Mouse (Mus musculus): ENCODE results near the gene Mapk12. TPM values are rescaled to one million over a fixed set of nuclear protein-coding genes. Genes with fewer than 3 reads are reported as not detected.

Mapk12 gene
- total and polyA plus RNA-seq, 3 experiments = 0.21 TPM; not detected in 2

- Histone ChIP-seq H3K36me3 (replicated peaks in 1 of 2; ENCODE audit: control insufficient read depth in 1 of 2, insufficient read depth in 1 of 2, low read length in 1 of 2) (no peaks in the 10 kb centered on the region), H3K9me3 (replicated peaks; ENCODE audit: low read length) (no peaks in the 10 kb centered on the region), H3K27ac (ENCODE audit: insufficient read depth, low read depth) (no peak overlapping the region), H3K4me3 (replicated peaks in 1 of 3; ENCODE audit: low read depth in 2 of 3, low read length in 2 of 3, poor library complexity in 1 of 3) (no peak overlapping the region), H3K79me2 (replicated peaks; ENCODE audit: control insufficient read depth, extremely low read depth, insufficient read depth, poor library complexity, severe bottlenecking) (no peaks in the 10 kb centered on the region), H3K9ac (ENCODE audit: insufficient read depth, low read depth) (no peak overlapping the region), H3K27me3 (replicated peaks) (peaks cover 77% of the 10 kb centered on the region), H3K4me1 (ENCODE audit: control insufficient read depth in 1 of 2, insufficient read depth in 2 of 2) (peaks cover 0 to 10% of the 10 kb centered on the region in 2 experiments; a peak in 2 of 4 replicates), H3K4me2 (ENCODE audit: insufficient read depth, low read depth, poor library complexity, severe bottlenecking) (no peak overlapping the region)
- TF ChIP-seq CTCF (conservative IDR thresholded peaks at IDR 0.05 in 1 of 2, IDR thresholded peaks at IDR 0.05 in 1 of 2; ENCODE audit: low read depth in 2 of 2, low read length in 2 of 2) (no peak), ZKSCAN1 (IDR thresholded peaks at IDR 0.05; ENCODE audit: borderline replicate concordance, low read depth, low read length) (no peak), ZNF384 (IDR thresholded peaks at IDR 0.05; ENCODE audit: low read depth, low read length) (no peak), BHLHE40 (IDR thresholded peaks at IDR 0.05; ENCODE audit: low read depth, low read length) (no peak), MAFK (IDR thresholded peaks at IDR 0.05; ENCODE audit: insufficient replicate concordance, low read length) (no peak), RCOR1 (conservative IDR thresholded peaks at IDR 0.05; ENCODE audit: low read depth, low read length) (no peak), USF1 (IDR thresholded peaks at IDR 0.05; ENCODE audit: low read depth, low read length) (no peak)
- dilution Hi-C loops (cut with MboI; ENCODE audit: extremely low pct_ligation_motif_present, extremely low pct_unique_long_range_greater_than_20kb, low sequenced_read_pairs) = no loop called here
- no peak for DNase-seq (ENCODE audit: extremely low read depth)
- in situ Hi-C loops (cut with MboI; ENCODE audit: low pct_ligation_motif_present, low pct_unique_long_range_greater_than_20kb, low sequenced_read_pairs) = no loop called here
Observed at GRCm38 (mm10) chr15:89137378-89138045, 3.0 kb downstream of the Mapk12 start.

GRCm38 (mm10) chr15:89136461-89137155 is 3.9 kb downstream of the Mapk12 start:
- Histone ChIP-seq H3K27ac (ENCODE audit: insufficient read depth, low read depth) (no peak overlapping the region), H3K4me2 (ENCODE audit: insufficient read depth, low read depth, poor library complexity, severe bottlenecking) (no peak overlapping the region), H3K4me3 (replicated peaks in 1 of 3; ENCODE audit: low read depth in 2 of 3, low read length in 2 of 3, poor library complexity in 1 of 3) (no peak overlapping the region), H3K79me2 (replicated peaks; ENCODE audit: control insufficient read depth, extremely low read depth, insufficient read depth, poor library complexity, severe bottlenecking) (no peaks in the 10 kb centered on the region), H3K4me1 (ENCODE audit: control insufficient read depth in 1 of 2, insufficient read depth in 2 of 2) (peaks cover 6 to 20% of the 10 kb centered on the region in 2 experiments), H3K9me3 (replicated peaks; ENCODE audit: low read length) (no peaks in the 10 kb centered on the region), H3K9ac (ENCODE audit: insufficient read depth, low read depth) (no peak overlapping the region), H3K36me3 (replicated peaks in 1 of 2; ENCODE audit: control insufficient read depth in 1 of 2, insufficient read depth in 1 of 2, low read length in 1 of 2) (no peaks in the 10 kb centered on the region), H3K27me3 (replicated peaks) (peaks cover 83% of the 10 kb centered on the region)
- TF ChIP-seq NELFE (IDR thresholded peaks at IDR 0.05; ENCODE audit: low read depth, low read length) (no peak), MXI1 (IDR thresholded peaks at IDR 0.05; ENCODE audit: low read depth, low read length) (no peak), JUN (IDR thresholded peaks at IDR 0.05; ENCODE audit: insufficient read depth, low read depth, low read length) (no peak), IRF4 (IDR thresholded peaks at IDR 0.05; ENCODE audit: low read depth, low read length) (no peak), POLR2AphosphoS2 (IDR thresholded peaks at IDR 0.05; ENCODE audit: low read depth, low read length) (no peak), E2F4 (IDR thresholded peaks at IDR 0.05; ENCODE audit: insufficient replicate concordance, low read depth, low read length) (no peak), RCOR1 (conservative IDR thresholded peaks at IDR 0.05; ENCODE audit: low read depth, low read length) (no peak)
- dilution Hi-C loops (cut with MboI; ENCODE audit: extremely low pct_ligation_motif_present, extremely low pct_unique_long_range_greater_than_20kb, low sequenced_read_pairs) = no loop called here
- in situ Hi-C loops (cut with MboI; ENCODE audit: low pct_ligation_motif_present, low pct_unique_long_range_greater_than_20kb, low sequenced_read_pairs) = no loop called here
- DNase-seq (ENCODE audit: extremely low read depth) = no peak

Measured in CH12.LX (cell line).